Mouse (Mus musculus) thymus, adult 2 months (tissue): ENCODE data around the gene Itpkb. TPM values are rescaled to one million over a fixed set of nuclear protein-coding genes. Genes with fewer than 3 reads are reported as not detected.

Experiments
- DNase-seq: peaks from one replicate; pipeline ENCODE4 v3.0.0; 2021
- H3K27ac ChIP-seq: fragments of 200-500 bp; 2 replicates; pipeline ENCODE4 v1.5.1; 2012; ENCODE audit warnings: low read length, control low read depth; ENCODE audit not compliant: control insufficient read depth, insufficient read depth
- H3K27me3 ChIP-seq: fragments of 200-500 bp; 2 replicates; pipeline ENCODE4 v1.6.1; 2012; ENCODE audit warnings: mild to moderate bottlenecking, low read length, moderate library complexity, mixed read lengths; ENCODE audit not compliant: control insufficient read depth, insufficient read depth
- H3K36me3 ChIP-seq: fragments of 200-500 bp; 2 replicates; pipeline ENCODE4 v1.6.1; 2012; ENCODE audit warnings: mild to moderate bottlenecking, low read length, moderate library complexity; ENCODE audit not compliant: control insufficient read depth, insufficient read depth
- H3K4me1 ChIP-seq: fragments of 200-500 bp; replicated peaks from 2 replicates; pipeline ENCODE4 v1.6.1; 2012; ENCODE audit warnings: low read length; ENCODE audit not compliant: control insufficient read depth, insufficient read depth
- H3K4me3 ChIP-seq: fragments of 200-500 bp; 2 replicates; pipeline ENCODE4 v1.5.1; 2012; ENCODE audit warnings: mild to moderate bottlenecking, low read length, control low read depth, moderate library complexity; ENCODE audit not compliant: control insufficient read depth, insufficient read depth
- CTCF ChIP-seq: fragments of 200-500 bp; IDR thresholded peaks from 2 replicates; pipeline ENCODE4 v1.5.1; 2012; ENCODE audit warnings: mild to moderate bottlenecking, control low read depth, low read length, moderate library complexity, borderline replicate concordance; ENCODE audit not compliant: control insufficient read depth, poor library complexity, insufficient read depth; ENCODE audit errors: extremely low read depth
- POLR2A ChIP-seq: fragments of 200-500 bp; IDR thresholded peaks from 2 replicates; pipeline ENCODE4 v1.6.1; 2012; ENCODE audit warnings: mild to moderate bottlenecking, low read length, control low read depth, moderate library complexity; ENCODE audit not compliant: control insufficient read depth, poor library complexity, insufficient read depth; ENCODE audit errors: extremely low read depth
- WGBS: fragments of 180-500 bp; shearing (Covaris S2); methylation state at CpG from one replicate; pipeline ENCODE4 v1.1.7; 2018; 5-methylcytosine and 5-hydroxymethylcytosine counted together
- polyA plus RNA-seq: library from polyadenylated mRNA; depleted of rRNA; stranded (reverse); fragments of >200 nt; gene quantifications from 2 replicates; pipeline ENCODE4 v1.2.3, GENCODE M21; 2012; rRNA removed

Itpkb gene
- polyA plus RNA-seq, 1 experiment, result 69.0 TPM

DNA sequence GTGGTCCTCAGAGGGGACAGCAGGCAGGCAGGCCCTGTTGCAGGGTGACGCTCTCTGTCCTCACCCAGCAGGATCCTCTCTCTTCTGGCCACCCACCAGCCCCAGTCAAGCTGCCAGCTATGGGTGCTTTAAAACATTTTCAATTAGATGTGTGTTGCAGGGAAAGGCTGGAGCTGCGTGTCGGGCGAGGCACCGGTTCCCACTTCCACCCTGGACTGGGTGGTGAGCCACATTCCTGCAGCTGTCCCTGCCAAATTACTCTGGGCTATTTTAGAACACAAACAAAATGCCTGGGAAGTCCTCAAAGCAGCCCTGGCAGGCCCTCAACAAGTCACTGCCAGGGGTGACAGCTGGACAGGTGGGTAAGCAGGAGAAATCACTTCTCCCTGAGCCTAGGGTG is 132.1 kb downstream of the Itpkb start:
- H3K27me3 ChIP-seq, result no peaks in the 10 kb centered on the region
- H3K4me1 ChIP-seq, result no peaks in the 10 kb centered on the region
- TF ChIP-seq POLR2A, result no peak
- TF ChIP-seq CTCF, result no peak
- H3K36me3 ChIP-seq, result no peaks in the 10 kb centered on the region
- 93% methylated on average over 5 of the region's 5 CpGs for WGBS
- H3K4me3 ChIP-seq, result no peak overlapping the region
- H3K27ac ChIP-seq, result no peak overlapping the region
- no peak for DNase-seq

DNA sequence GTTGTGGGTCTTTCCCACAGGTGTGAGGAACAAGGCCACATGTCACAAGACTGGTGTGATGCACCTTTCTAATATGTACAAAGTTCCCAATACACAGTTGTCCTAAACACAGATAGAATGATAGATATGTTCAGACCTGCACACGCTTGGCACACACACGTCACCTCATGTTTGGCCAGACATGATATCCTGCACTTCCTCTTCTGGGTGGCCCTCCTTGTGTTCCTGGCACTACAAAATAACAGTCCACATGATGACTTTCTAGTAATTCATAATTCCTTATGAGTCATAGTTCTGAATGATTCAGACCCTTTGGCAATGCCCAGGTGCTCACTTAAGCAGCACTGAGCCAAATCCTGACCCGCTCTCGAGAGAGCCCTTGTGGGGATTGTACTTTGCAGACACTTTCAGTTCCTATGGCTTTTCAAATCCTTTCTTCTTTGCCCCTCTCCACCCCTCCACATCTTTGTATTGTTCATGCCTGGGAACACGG is 132.7 kb downstream of the Itpkb start:
- no peak overlapping the region for H3K4me3 ChIP-seq
- H3K4me1 ChIP-seq, result no peaks in the 10 kb centered on the region
- H3K27ac ChIP-seq, result no peak overlapping the region
- no peaks in the 10 kb centered on the region for H3K36me3 ChIP-seq
- H3K27me3 ChIP-seq, result no peaks in the 10 kb centered on the region
- no peak for DNase-seq
- WGBS, result 90% methylated on average over 5 of the region's 5 CpGs
- no peak for TF ChIP-seq CTCF
- TF ChIP-seq POLR2A, result no peak

DNA sequence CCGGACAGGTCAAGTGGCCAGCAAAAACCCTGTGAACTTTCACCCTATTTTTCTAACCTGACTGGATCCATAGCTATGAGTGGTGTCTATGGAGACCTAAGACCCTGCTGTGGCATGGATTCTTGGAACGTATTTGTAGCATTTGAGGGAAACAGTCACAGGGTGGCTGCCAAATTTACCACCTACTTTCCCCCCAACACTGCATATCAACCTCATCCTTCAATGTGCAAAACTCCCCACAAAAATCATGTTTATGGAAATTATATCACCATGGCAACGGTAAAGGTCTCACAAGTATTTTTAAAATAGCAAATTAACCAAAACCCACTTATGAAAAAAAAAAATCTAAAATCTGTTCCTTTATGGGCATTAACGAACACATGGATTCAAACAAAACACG is 134.1 kb downstream of the Itpkb start:
- WGBS, result 96% methylated on average over 5 of the region's 5 CpGs
- TF ChIP-seq POLR2A, result no peak
- no peak for TF ChIP-seq CTCF
- DNase-seq, result no peak
- no peak overlapping the region for H3K4me3 ChIP-seq
- H3K36me3 ChIP-seq, result no peaks in the 10 kb centered on the region
- no peaks in the 10 kb centered on the region for H3K27me3 ChIP-seq
- no peaks in the 10 kb centered on the region for H3K4me1 ChIP-seq
- no peak overlapping the region for H3K27ac ChIP-seq

DNA sequence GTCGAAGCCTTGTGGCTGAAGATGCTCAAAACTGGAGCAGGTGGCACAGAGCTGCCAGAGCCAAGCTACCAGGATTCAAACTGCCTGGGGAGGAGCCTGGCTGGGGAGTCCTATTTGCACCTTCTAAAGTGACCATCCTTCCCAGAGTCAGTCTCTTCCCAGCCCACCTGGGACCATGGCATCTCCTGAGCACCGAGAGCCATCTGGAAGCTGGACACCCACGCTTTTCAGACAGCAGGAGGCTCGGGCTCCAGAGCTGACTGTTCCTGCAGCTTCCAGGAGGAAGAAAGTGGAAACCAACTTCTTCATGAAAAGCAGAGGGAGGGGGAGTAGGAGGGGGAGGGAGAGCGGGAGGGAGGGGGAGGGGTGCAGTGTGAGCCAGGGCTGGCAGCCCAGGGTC is 135.3 kb downstream of the Itpkb start:
- Histone ChIP-seq H3K27ac (no peak overlapping the region), H3K27me3 (no peaks in the 10 kb centered on the region), H3K4me1 (no peaks in the 10 kb centered on the region), H3K4me3 (no peak overlapping the region), H3K36me3 (no peaks in the 10 kb centered on the region)
- WGBS, result 85% methylated on average over 5 of the region's 5 CpGs
- no peak for DNase-seq
- TF ChIP-seq POLR2A, result no peak
- no peak for TF ChIP-seq CTCF

DNA sequence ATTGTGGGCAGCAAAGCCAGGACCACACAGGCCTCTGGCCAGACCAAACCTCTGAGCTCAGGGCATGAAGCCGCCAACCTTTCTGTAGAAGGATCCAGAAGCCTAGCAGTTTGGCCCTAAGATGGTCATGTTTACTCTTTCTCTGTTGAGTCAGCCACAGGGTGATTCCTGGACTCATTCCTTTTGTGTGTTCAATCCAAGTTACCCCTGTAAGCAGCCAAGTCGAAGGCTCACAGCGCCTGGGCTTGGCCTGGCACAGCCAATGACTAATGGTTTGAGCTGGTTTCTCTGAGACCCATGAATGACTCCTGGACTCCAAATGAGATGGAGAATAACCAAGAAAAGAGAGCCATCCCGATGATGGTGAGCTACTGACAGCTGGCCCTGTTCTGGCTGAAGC is 137.7 kb downstream of the Itpkb start:
- Histone ChIP-seq H3K4me3 (no peak overlapping the region), H3K4me1 (no peaks in the 10 kb centered on the region), H3K36me3 (no peaks in the 10 kb centered on the region), H3K27ac (no peak overlapping the region), H3K27me3 (no peaks in the 10 kb centered on the region)
- WGBS, result 97% methylated on average over 4 of the region's 4 CpGs
- no peak for DNase-seq
- TF ChIP-seq CTCF (no peak), POLR2A (no peak)

DNA sequence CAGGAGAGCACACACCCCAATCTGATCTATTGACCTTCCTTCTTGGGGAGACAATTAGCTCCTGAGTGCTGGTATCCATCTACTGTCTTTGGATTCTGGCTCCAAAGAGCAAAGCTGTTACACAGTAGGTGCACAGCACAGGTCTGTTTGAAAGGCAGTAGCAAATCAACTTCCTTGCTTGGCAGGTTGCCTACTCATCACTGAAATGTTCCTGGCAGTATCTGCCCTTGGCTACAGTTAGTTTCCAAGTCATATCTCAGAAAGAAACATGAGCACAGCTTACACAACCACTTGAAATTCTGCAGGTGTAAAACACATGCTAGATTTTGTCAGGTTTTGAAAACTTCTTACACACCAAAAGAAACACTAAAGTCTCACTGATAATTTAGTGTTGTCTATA is 143.3 kb downstream of the Itpkb start:
- no peak overlapping the region for H3K27ac ChIP-seq
- no peak for DNase-seq
- no peaks in the 10 kb centered on the region for H3K4me1 ChIP-seq
- H3K36me3 ChIP-seq, result no peaks in the 10 kb centered on the region
- H3K27me3 ChIP-seq, result no peaks in the 10 kb centered on the region
- no peak for TF ChIP-seq POLR2A
- no peak for TF ChIP-seq CTCF
- no peak overlapping the region for H3K4me3 ChIP-seq

Other genes with a start within 250 kb of the Itpkb start
- 33.4 and 51.0 TPM in 2 replicates for gene Coq8a, start 130.9 kb upstream of the Itpkb start, polyA plus RNA-seq
- gene Psen2, start 67.0 kb upstream of the Itpkb start, polyA plus RNA-seq, result 35.2 and 39.9 TPM in 2 replicates
- gene Stum, start 153.0 kb downstream of the Itpkb start, polyA plus RNA-seq, result 0.94 and 1.3 TPM in 2 replicates
- 49.6 and 57.3 TPM in 2 replicates for gene Parp1, start 238.4 kb downstream of the Itpkb start, polyA plus RNA-seq